Mouse (Mus musculus): ENCODE data around the gene Mfsd4a.

Gene Mfsd4a

GRCm38 (mm10) chr1:132065475-132066172 lies 2.2 kb downstream of the Mfsd4a start:
- no peak for DNase-seq (ENCODE audit: low read depth, low spot score)

DNA sequence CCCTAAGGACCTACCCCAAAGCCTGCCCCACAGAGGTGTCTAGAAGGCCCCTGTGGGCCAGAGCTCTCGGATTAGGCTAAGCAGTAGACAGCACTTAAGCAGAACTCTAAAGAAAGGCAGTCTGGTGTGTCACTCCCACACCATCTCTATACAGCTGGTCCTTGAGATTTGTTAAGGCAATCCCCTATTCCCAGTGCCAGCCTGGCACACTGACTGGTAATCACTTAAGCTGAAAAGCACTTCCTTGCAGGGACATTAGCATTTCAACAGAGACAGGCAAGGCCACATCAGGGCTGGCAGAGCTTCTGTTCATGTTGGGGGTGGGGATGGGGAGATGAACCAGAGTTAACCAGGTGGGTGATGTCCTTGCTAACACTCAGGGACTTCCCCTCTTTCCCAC lies 2.9 kb downstream of the Mfsd4a start:
- DNase-seq (ENCODE audit: low read depth, low spot score), result no peak

- no peak for DNase-seq (ENCODE audit: low read depth, low spot score)
These were observed 4.8 kb downstream of the Mfsd4a start for GRCm38 (mm10) chr1:132063096-132063495.

- peak; percentile 22 for DNase-seq (ENCODE audit: low read depth, low spot score)
These were observed 5.9 kb downstream of the Mfsd4a start for GRCm38 (mm10) chr1:132061750-132062541.

DNA sequence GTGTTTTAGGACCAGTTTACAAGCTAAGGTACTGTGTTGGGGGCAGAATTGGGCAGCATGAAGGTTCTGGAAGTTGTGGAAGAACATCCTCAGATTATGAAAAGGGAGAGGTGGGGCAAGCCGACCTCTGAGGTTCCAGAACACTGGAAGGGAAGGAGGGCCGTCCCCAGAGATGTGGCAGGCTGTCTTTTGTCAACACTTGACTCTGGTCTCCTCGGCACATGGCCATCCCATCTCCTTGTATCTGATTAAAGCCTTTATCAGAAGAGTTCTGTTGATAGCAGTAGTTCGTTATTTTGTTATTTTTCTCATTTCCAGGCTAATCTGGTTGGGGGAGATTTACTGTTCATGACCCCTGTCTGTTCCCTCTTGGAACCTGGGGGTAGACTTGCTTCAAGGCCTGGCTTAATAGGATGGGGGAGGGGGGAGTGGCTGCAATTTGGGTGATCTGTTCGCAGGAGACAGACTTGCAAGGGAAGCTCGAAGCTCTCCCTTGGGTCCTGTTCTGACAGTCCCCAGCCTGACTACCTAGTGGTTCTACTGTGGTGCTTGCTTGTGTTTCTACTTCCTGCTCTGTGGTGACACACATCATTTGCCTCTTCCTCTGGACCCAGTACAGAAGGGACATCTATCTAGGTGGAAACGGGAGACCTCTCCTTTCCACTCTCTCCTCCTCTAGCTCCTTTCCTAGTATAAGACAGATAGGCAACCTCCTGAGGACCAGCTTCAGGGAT lies 7.7 kb downstream of the Mfsd4a start:
- no peak for DNase-seq (ENCODE audit: low read depth, low spot score)

DNA sequence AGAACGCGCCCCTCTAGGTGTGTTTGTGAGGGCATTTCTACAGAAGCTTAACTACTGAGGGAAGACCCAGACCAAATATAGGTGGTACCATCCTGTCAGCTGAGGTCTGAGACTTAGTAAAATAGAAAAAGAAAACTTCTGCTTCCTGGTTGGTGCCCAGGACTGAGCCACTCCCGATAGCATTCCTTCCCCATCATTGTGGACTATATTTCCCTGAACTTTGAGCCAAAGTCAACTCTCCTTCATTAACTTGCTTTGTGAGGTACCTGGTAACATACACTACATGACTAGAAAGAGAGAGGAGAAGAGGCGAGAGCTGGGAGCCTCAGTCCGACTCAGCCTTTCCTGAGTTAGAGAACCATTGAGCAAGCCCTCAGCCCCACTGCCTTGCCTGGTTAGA lies 9.3 kb downstream of the Mfsd4a start:
- DNase-seq (ENCODE audit: low read depth, low spot score), result no peak

GRCm38 (mm10) chr1:132055054-132055664 lies 12.7 kb downstream of the Mfsd4a start:
- DNase-seq (ENCODE audit: low read depth, low spot score), result no peak

GRCm38 (mm10) chr1:132054387-132054786 lies 13.5 kb downstream of the Mfsd4a start:
- DNase-seq (ENCODE audit: low read depth, low spot score), result no peak

GRCm38 (mm10) chr1:132051746-132052145 lies 16.1 kb downstream of the Mfsd4a start:
- peak; percentile 64 for DNase-seq (ENCODE audit: low read depth, low spot score)

GRCm38 (mm10) chr1:132046143-132046735 lies 21.6 kb downstream of the Mfsd4a start:
- DNase-seq (ENCODE audit: low read depth, low spot score), result peak; percentile 29

- no peak for DNase-seq (ENCODE audit: low read depth, low spot score)
These were observed 24.1 kb downstream of the Mfsd4a start for GRCm38 (mm10) chr1:132043759-132044158.

GRCm38 (mm10) chr1:132040201-132040621 lies 27.7 kb downstream of the Mfsd4a start:
- peak; percentile 38 for DNase-seq (ENCODE audit: low read depth, low spot score)

GRCm38 (mm10) chr1:132038753-132039152 lies 29.1 kb downstream of the Mfsd4a start:
- DNase-seq (ENCODE audit: low read depth, low spot score), result no peak

- DNase-seq (ENCODE audit: low read depth, low spot score), result no peak
These were observed 30.1 kb downstream of the Mfsd4a start for GRCm38 (mm10) chr1:132037746-132038145.

DNA sequence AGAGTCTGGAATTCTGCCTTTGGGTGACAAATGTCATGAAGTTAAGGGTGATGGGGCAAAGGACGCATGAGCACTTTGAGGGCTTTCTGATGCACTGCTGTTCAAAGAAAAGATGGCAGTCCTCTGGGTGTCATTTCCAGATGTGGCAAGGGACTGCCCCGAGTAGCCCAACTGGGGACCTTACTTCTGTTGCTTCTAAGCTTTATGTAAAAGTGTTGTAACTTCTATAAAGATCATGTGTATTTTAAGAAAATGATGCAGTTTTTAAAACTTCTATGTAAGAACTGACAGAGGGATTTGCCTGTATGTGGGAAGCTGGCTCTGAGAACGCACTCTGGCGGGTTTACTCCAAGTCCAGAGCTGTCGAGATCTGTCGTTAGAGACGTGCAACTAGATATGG lies 35.7 kb downstream of the Mfsd4a start:
- DNase-seq (ENCODE audit: low read depth, low spot score), result no peak

GRCm38 (mm10) chr1:132030574-132030973 lies 37.3 kb downstream of the Mfsd4a start:
- DNase-seq (ENCODE audit: low read depth, low spot score), result no peak

DNA sequence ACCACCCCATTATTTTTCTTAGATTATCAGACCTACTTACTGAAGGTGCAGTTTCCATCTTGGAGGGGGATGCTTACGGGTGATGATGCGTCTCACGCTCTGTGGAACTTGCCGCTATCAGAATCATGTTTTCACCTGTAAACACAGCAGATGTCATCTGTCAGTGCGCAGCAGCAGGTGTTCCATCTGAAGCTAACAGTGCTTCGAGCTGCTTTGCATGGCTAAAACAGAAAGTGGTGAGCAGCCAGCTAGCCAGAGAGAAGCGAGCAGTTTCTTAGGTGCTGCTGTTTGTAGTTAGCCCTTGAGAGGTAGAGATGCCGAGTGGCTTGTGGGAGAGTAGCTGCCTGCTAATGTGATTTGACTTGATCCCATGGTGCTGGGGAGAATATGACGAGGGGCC lies 39.4 kb downstream of the Mfsd4a start:
- DNase-seq (ENCODE audit: low read depth, low spot score), result no peak

GRCm38 (mm10) chr1:132027978-132028377 lies 39.9 kb downstream of the Mfsd4a start:
- DNase-seq (ENCODE audit: low read depth, low spot score), result no peak

GRCm38 (mm10) chr1:132026925-132027646 lies 40.8 kb downstream of the Mfsd4a start:
- no peak for DNase-seq (ENCODE audit: low read depth, low spot score)

GRCm38 (mm10) chr1:132022107-132022506 lies 45.8 kb downstream of the Mfsd4a start:
- no peak for DNase-seq (ENCODE audit: low read depth, low spot score)

DNA sequence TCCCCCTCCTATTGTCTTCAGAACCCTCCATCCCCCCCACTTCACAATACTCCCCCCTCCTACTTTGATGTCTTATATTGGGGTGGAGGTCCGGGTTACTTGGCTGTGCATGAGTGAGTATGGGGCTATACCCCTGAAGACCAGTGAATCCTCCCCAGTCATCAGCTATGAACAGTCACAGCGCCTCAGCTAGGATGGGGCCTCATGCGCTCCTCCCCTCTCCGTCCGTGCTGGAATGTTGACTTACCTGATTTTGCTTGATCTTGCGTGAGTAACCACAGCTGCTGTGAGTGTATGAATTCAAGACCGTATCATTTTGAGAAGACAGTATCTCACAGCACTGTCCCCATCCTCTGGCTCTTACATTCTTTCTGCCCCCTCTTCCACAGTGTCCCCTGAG lies 48.0 kb downstream of the Mfsd4a start:
- DNase-seq (ENCODE audit: low read depth, low spot score), result no peak
